Mouse (Mus musculus) megakaryocyte, embryonic 14.5 days (primary cell): ENCODE measurements at regions not wholly inside any gene's neighbourhood (a gene's known extent, or its start where the extent isn't known, plus 50 kb on each side); places are given as distances from the start of the nearest gene placed in this dataset.

Experiments used
- FLI1 ChIP-seq: IDR thresholded peaks from 2 replicates; pipeline ENCODE4 v1.6.1; 2012; ENCODE audit warnings: low read length, inconsistent platforms, mixed read lengths
- GATA1 ChIP-seq: IDR thresholded peaks from 3 replicates; pipeline ENCODE4 v1.6.1; 2012; ENCODE audit warnings: mixed read lengths, low read length, inconsistent platforms, borderline replicate concordance

GRCm38 (mm10) chr6:51329070-51329995 lies 103.1 kb upstream of the Nfe2l3 start:
- no peak for TF ChIP-seq GATA1
- no peak for TF ChIP-seq FLI1
